Mouse (Mus musculus): ENCODE results near the gene Myo1b. TPM values are rescaled to one million over a fixed set of nuclear protein-coding genes. Genes with fewer than 3 reads are reported as not detected.

Gene Myo1b
- 26.2 TPM for polyA plus RNA-seq (2021)

DNA sequence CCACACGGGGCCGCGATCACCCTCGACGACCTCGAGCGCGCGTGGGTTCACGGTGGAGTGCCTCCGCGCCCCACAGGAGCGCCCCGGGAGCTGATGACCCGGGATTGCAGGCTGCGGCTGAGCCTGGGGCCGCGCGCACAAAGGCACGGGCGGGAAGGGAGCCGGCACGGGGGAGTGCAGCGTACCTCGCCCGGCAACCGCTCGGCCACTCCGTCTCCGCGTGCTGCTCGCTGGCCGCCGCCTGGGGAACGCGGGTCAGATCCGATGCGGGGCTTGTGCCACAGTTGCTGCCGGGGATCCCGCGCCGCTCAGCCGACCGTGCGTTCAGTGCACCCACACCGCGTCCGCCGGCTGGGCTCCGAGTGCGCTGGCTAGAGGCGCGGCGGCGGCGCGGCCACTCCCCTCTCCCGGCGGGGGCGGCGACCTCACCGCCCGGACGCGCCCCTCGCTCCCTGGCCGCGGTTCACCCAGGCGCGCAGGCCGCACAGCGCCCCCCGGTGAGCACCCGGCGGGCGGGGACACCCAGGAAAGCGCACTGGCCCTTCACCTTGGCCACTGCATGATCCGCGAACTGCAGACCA lies at the start of gene Myo1b:
Gene Myo1b (minus strand): TSS at position 496 of the 581 bp plus-strand sequence.
- ChIA-PET POLR2A (interaction anchor here (0.5 kb wide), 1 partner anchor 58 kb away, joined by 3 read pairs; no protein-coding TSS in a partner anchor), CTCF (no interaction called here)
- DNase-seq (ENCODE audit: low read depth, low spot score) = no peak
- H3K27me3 ChIP-seq = no peaks in the 10 kb centered on the region
- peak; percentile 87 for ATAC-seq
- in situ Hi-C loops (cut with MboI; ENCODE audit: low pct_unique_long_range_greater_than_20kb) = no loop called here
- peak; percentile 87 for TF ChIP-seq CTCF (IDR thresholded peaks at IDR 0.05)

DNA sequence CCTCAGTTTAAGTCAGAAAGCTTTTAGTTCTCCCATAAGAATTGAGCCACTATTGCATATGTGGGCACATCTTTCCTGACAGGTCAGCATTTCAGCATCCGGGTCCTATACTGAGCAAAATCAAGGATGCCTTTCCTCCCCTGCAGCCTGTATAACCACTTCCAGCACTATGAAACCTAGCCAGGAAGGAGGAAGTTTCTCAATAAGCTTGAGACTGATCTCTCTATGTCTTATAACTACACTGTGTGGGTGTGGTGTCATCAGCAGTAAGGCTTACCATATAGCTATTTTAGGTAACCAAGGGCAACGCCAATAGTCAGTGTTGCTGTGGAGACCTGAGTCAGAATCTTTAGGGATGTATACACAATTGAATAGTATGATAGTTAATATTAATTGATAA lies 48.8 kb upstream of the Myo1b start:
- ChIA-PET POLR2A (no interaction called here), CTCF (interaction anchor here (1.2 kb wide), 1 partner anchor 320 kb away, joined by 3 read pairs; no protein-coding TSS in a partner anchor)
- TF ChIP-seq CTCF (IDR thresholded peaks at IDR 0.05) = no peak
- H3K27me3 ChIP-seq = peaks cover 28% of the 10 kb centered on the region
- DNase-seq (ENCODE audit: low read depth, low spot score) (no peak), ATAC-seq (no peak)
- in situ Hi-C loops (cut with MboI; ENCODE audit: low pct_unique_long_range_greater_than_20kb) = no loop called here

DNA sequence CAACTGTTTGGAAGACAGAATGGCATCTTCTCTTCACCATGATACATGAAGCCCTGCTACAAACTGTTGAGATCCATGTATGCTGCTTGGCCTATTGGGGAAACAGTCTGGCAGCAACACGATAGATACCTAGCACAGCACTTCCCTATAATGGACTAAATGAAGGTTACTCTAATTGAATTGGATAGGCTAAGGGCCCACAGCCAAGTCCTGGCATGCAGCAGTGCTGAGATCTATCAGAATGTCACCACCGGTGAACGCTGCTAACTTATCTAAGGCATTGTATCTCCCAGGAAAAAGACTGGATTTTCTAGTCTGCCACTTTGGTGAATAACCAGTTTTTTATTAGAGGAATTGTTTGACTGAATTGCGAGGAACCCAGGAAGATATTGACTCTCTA lies 31.2 kb upstream of the Myo1b start:
- TF ChIP-seq CTCF (IDR thresholded peaks at IDR 0.05) = no peak

DNA sequence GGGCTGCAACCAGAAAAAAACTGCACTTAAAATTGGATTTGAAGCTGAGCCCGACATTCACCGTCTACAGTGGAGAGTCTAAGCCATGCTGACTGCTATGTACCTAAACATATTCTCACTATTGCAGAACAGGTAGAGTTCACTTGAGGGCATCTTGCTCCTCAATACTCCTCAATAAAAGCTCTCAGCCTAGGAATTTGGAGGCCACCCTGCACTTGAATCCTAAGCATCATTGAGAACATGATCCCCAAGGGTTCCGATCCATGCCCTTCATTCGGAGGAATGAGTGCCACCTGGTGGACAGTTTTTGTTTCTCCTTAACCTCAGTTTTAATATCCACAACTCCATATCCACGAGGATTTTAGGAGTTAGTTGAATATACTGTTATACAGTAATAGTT lies 28.9 kb upstream of the Myo1b start:
- DNase-seq (ENCODE audit: low read depth, low spot score) (peak; percentile 7), ATAC-seq (no peak)
- H3K27me3 ChIP-seq = peaks cover 19% of the 10 kb centered on the region
- TF ChIP-seq CTCF (IDR thresholded peaks at IDR 0.05) = peak; percentile 67
- ChIA-PET POLR2A (no interaction called here), CTCF (interaction anchor here (0.8 to 3.1 kb wide), 5 partner anchors 27 to 297 kb away, joined by 3 to 12 read pairs (median 3); no protein-coding TSS in a partner anchor)
- in situ Hi-C loops (cut with MboI; ENCODE audit: low pct_unique_long_range_greater_than_20kb) = loop anchor here (5.0 to 10.0 kb wide), 2 partner anchors 270 to 297 kb away; no protein-coding TSS in a partner anchor

More for the DNA sequence above, 31.2 kb upstream of the Myo1b start:
- ATAC-seq (no peak), DNase-seq (ENCODE audit: low read depth, low spot score) (no peak)
- in situ Hi-C loops (cut with MboI; ENCODE audit: low pct_unique_long_range_greater_than_20kb) = loop anchor here (5.0 to 10.0 kb wide), 2 partner anchors 272 to 300 kb away; no protein-coding TSS in a partner anchor
- ChIA-PET CTCF (interaction anchor here (3.1 kb wide), 1 partner anchor 278 kb away, joined by 12 read pairs; no protein-coding TSS in a partner anchor), POLR2A (no interaction called here)
- H3K27me3 ChIP-seq = peaks cover 20% of the 10 kb centered on the region

DNA sequence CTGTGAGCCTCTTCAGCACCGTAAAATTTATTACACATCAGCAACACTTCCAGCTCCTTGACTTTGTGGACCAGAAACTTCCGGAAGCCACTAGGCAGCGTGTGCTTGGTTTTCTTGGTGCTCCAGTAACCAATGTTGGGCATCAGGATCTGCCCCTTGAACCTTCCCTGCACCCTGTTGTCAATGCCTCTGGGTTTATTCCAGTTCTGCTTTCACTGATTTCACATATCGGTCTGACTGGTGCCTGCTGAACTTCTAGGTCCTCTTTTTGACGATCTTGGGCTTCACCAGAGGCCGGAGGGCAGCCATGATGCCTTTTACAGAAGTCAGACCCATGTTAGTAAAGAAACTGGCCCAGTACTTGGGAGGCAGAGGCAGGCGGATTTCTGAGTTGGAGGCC lies 22.5 kb upstream of the Myo1b start:
- H3K27me3 ChIP-seq = no peaks in the 10 kb centered on the region
- in situ Hi-C loops (cut with MboI; ENCODE audit: low pct_unique_long_range_greater_than_20kb) = no loop called here
- ATAC-seq (no peak), DNase-seq (ENCODE audit: low read depth, low spot score) (no peak)
- TF ChIP-seq CTCF (IDR thresholded peaks at IDR 0.05) = no peak
- CTCF ChIA-PET = no interaction called here
- POLR2A ChIA-PET = interaction anchor here (0.9 kb wide), 1 partner anchor 23 kb away, joined by 3 read pairs; no protein-coding TSS in a partner anchor

DNA sequence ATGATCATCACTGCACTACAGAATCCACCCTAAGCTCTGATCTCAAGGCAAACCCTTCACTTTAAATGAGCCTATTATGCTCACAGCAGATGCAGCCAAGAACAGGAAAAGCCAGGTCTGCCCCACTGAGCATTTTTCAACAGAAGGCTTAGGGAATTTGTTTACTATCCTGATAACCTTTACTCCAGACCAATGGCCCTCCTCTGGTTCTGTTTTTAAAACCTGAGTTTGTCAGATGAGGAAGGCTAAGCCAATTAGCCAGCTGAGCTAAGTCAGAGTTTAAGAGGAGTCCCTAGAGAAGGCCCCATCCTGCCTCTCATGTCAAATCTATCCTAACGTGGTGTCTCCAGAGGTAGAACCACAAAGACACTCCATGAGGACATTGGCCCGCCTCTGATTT lies 19.1 kb upstream of the Myo1b start:
- ATAC-seq (no peak), DNase-seq (ENCODE audit: low read depth, low spot score) (no peak)
- ChIA-PET CTCF (no interaction called here), POLR2A (no interaction called here)
- H3K27me3 ChIP-seq = no peaks in the 10 kb centered on the region
- in situ Hi-C loops (cut with MboI; ENCODE audit: low pct_unique_long_range_greater_than_20kb) = no loop called here
- no peak for TF ChIP-seq CTCF (IDR thresholded peaks at IDR 0.05)

DNA sequence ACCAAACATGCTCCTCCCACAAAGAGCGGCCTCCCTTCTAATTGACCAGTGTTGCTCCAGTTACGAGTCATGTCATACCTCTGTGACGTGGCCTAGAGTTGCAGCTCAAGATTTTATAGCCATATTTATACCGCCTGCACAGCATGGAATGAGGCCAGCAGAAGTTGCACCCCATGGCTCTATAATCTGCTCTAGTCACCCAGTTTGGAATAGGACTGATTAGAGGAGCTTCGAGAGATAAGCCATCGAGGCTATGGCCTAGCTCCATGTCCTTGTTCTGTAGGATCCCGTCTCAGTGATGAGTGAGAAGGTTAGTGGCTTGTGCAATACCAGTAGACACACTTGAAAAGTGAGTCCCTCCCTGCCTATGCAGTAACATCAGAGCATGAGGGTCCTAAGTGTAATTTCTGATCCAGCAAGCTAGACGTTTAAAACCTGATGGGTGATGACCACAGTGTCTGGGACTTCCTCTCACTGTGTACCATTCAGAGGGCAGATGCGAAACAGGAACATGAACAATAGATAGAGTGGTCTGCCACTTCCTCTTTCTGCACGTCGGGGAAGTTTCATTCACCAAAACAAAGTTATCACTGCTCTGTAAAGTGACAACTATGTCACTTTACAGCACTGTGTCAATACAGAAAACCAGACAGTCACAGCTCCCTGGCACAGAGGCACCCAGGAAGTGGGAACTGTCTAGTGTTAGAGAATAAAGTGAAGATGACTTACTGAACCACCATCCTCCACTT lies 18.5 kb upstream of the Myo1b start:
- ATAC-seq (no peak), DNase-seq (ENCODE audit: low read depth, low spot score) (no peak)
- TF ChIP-seq CTCF (IDR thresholded peaks at IDR 0.05) = no peak
- in situ Hi-C loops (cut with MboI; ENCODE audit: low pct_unique_long_range_greater_than_20kb) = no loop called here
- ChIA-PET CTCF (no interaction called here), POLR2A (no interaction called here)
- no peaks in the 10 kb centered on the region for H3K27me3 ChIP-seq

DNA sequence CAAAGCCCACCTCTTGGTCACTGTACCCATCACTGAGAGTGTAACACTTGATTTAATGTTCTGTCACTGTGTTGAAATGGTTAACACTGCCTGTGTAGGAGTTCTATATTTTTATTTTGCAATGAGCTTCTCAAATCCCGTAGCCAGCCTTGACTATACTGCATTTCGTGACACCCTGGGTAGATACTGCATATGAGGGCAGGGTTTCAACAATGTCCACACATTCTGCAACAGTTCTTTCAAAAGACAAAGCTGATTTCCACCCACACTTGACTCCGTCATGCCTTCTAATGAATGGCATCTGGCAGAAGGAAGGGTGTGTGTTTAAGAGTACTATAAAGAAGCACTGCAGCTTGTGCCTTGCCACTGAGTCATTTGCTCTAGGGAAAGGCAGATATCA lies 17.0 kb upstream of the Myo1b start:
- POLR2A ChIA-PET = no interaction called here
- no peaks in the 10 kb centered on the region for H3K27me3 ChIP-seq
- in situ Hi-C loops (cut with MboI; ENCODE audit: low pct_unique_long_range_greater_than_20kb) = no loop called here
- CTCF ChIA-PET = interaction anchor here (0.6 to 0.9 kb wide), 3 partner anchors 14 to 288 kb away, joined by 3 read pairs; no protein-coding TSS in a partner anchor
- no peak for ATAC-seq
- DNase-seq (ENCODE audit: low read depth, low spot score) = no peak
- no peak for TF ChIP-seq CTCF (IDR thresholded peaks at IDR 0.05)

DNA sequence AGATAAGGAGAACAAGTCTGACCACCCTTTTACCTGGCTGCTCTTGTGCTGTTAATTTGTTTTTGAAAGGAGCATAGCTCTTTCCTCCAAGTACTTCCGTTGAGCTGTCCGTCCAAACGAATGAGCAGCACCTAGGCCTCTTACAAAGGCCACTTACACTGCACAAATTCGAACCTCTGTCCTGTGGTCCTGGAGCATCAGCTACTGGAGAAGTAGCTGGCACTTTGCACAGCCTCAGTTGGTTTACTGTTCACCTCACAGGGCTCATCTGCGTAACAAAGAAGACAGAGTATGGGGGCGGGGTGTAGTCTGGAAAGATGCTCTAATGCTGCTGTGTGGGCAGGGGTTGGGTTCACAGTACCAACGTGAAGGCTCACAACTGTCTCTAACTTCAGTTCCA lies 15.7 kb upstream of the Myo1b start:
- DNase-seq (ENCODE audit: low read depth, low spot score) (no peak), ATAC-seq (no peak)
- CTCF ChIA-PET = no interaction called here
- in situ Hi-C loops (cut with MboI; ENCODE audit: low pct_unique_long_range_greater_than_20kb) = no loop called here
- POLR2A ChIA-PET = no interaction called here
- H3K27me3 ChIP-seq = no peaks in the 10 kb centered on the region
- no peak for TF ChIP-seq CTCF (IDR thresholded peaks at IDR 0.05)

DNA sequence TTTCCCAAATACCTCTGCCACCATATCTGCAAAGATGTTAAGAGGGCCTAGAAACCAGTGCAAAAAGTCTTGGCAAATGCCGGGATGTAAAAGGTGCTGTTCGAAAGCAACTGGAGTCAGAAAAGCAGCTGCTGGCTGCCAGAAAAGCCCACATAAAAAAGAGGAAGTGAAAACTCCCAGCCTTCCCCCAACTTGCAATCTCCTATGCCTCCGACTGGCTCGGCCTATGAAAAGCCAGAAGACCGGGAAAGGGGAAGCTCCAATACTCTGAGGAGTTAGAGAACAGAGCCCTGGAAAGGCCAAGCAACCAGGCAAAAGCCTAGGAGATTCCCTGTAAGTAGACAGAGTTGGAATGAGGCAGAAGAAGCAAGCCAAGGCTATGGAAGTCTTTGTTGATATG lies 14.7 kb upstream of the Myo1b start:
- TF ChIP-seq CTCF (IDR thresholded peaks at IDR 0.05) = no peak
- POLR2A ChIA-PET = no interaction called here
- H3K27me3 ChIP-seq = no peaks in the 10 kb centered on the region
- no peak for DNase-seq (ENCODE audit: low read depth, low spot score)
- ATAC-seq = no peak
- CTCF ChIA-PET = interaction anchor here (0.9 kb wide), 1 partner anchor 12 kb away, joined by 4 read pairs; no protein-coding TSS in a partner anchor
- in situ Hi-C loops (cut with MboI; ENCODE audit: low pct_unique_long_range_greater_than_20kb) = no loop called here

DNA sequence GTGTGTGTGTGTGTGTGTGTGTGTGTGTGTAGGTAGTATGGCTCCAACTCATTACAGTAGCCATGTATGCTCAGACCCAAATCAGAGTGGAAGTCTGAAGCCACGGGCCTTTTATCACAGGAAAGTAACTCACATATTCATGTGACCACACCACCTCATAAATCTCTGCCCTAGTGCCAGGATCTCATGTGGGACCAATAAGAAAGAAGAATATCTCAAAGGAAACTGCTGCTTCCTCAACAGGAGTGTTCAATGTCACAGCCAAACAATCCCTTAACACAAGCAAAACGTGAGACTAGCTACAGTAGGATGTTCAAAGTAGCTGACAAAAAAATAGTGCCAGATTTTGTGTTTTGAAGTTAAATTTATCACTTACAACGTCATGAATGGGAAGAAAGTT lies 13.7 kb upstream of the Myo1b start:
- no peak for DNase-seq (ENCODE audit: low read depth, low spot score)
- CTCF ChIA-PET = interaction anchor here (1.2 kb wide), 1 partner anchor 12 kb away, joined by 3 read pairs; no protein-coding TSS in a partner anchor
- POLR2A ChIA-PET = no interaction called here
- H3K27me3 ChIP-seq = no peaks in the 10 kb centered on the region
- ATAC-seq = no peak
- in situ Hi-C loops (cut with MboI; ENCODE audit: low pct_unique_long_range_greater_than_20kb) = no loop called here
- TF ChIP-seq CTCF (IDR thresholded peaks at IDR 0.05) = no peak

Measured in Patski (cell line).